Mouse (Mus musculus) liver (tissue): ENCODE results near the gene Tdrd12.
A peak's percentile ranks its signal among the peaks of the same experiment; 100 is the strongest.
"Not testable (repeated sequence)": the region's sequence is repeated elsewhere in the genome, so short reads cannot be mapped to it uniquely, and the experiment has no call there.

Experiments
- DNase-seq: peaks from one replicate; pipeline ENCODE4 v3.0.0-alpha.2; 2020; ENCODE audit warnings: mixed read lengths

Gene Tdrd12

GRCm38 (mm10) chr7:35555224-35556204, 18.0 kb upstream of the Tdrd12 start:
- DNase-seq = peak; percentile 93

GRCm38 (mm10) chr7:35554605-35555175, 17.1 kb upstream of the Tdrd12 start:
- peak; percentile 63 for DNase-seq

- peak; percentile 75 for DNase-seq
These were observed 16.4 kb upstream of the Tdrd12 start for GRCm38 (mm10) chr7:35553751-35554604.

- DNase-seq = peak; percentile 73
These were observed 8.3 kb upstream of the Tdrd12 start for GRCm38 (mm10) chr7:35545881-35546280.

- DNase-seq = no peak
These were observed 1.6 kb downstream of the Tdrd12 start for GRCm38 (mm10) chr7:35535750-35536512.

- DNase-seq = not testable (repeated sequence)
These were observed 7.0 kb downstream of the Tdrd12 start for GRCm38 (mm10) chr7:35530544-35530943.

GRCm38 (mm10) chr7:35530026-35530425, 7.5 kb downstream of the Tdrd12 start:
- no peak for DNase-seq

- no peak for DNase-seq
These were observed 10.8 kb downstream of the Tdrd12 start for GRCm38 (mm10) chr7:35526795-35527194.

- peak; percentile 8 for DNase-seq
These were observed 35.5 kb downstream of the Tdrd12 start for GRCm38 (mm10) chr7:35501995-35502394.

GRCm38 (mm10) chr7:35497516-35497915, 40.0 kb downstream of the Tdrd12 start:
- no peak for DNase-seq

GRCm38 (mm10) chr7:35491005-35491404, 46.5 kb downstream of the Tdrd12 start:
- no peak for DNase-seq

GRCm38 (mm10) chr7:35490186-35490585, 47.4 kb downstream of the Tdrd12 start:
- no peak for DNase-seq

- no peak for DNase-seq
These were observed 51.0 kb downstream of the Tdrd12 start for GRCm38 (mm10) chr7:35486553-35486952.

- no peak for DNase-seq
These were observed 52.4 kb downstream of the Tdrd12 start for GRCm38 (mm10) chr7:35485126-35485525.

GRCm38 (mm10) chr7:35476457-35476856, 61.1 kb downstream of the Tdrd12 start:
- DNase-seq = no peak

GRCm38 (mm10) chr7:35470794-35471193, 66.8 kb downstream of the Tdrd12 start:
- DNase-seq = no peak

- DNase-seq = no peak
These were observed 69.7 kb downstream of the Tdrd12 start for GRCm38 (mm10) chr7:35467856-35468255.

GRCm38 (mm10) chr7:35465027-35465426, 72.5 kb downstream of the Tdrd12 start:
- DNase-seq = no peak

- DNase-seq = no peak
These were observed 76.6 kb downstream of the Tdrd12 start for GRCm38 (mm10) chr7:35460971-35461370.

GRCm38 (mm10) chr7:35456091-35456814, 81.3 kb downstream of the Tdrd12 start:
- DNase-seq = no peak

- no peak for DNase-seq
These were observed 88.7 kb downstream of the Tdrd12 start for GRCm38 (mm10) chr7:35448867-35449266.
